ENCODE assay signal across 17 mouse cellular contexts in genomic region chr6:137773637-137774028, GRCm38 (mm10).
"Had no signal": no experiment of that assay in that cellular context is flagged by ENCODE, and none has a peak within 500 bp of the region (broad histone marks: within the 10 kb centered on the region; RNA-seq: fewer than 3 reads in every experiment).

No protein-coding gene starts in this region.

- H3K27me3 ChIP-seq: kidney, embryonic 15.5 days; limb, embryonic 12.5 days; limb, embryonic 15.5 days; lung, embryonic 15.5 days; megakaryocyte, embryonic 14.5 days; midbrain, embryonic 13.5 days had no signal

- H3K4me3 ChIP-seq: kidney, embryonic 15.5 days; limb, embryonic 12.5 days; limb, embryonic 15.5 days; lung, embryonic 15.5 days; megakaryocyte, embryonic 14.5 days; midbrain, embryonic 10.5 days; midbrain, embryonic 13.5 days had no signal

- H3K27ac ChIP-seq: kidney, embryonic 15.5 days; limb, embryonic 12.5 days; limb, embryonic 15.5 days; liver, embryonic 14.5 days; lung, embryonic 15.5 days; midbrain, embryonic 10.5 days; midbrain, embryonic 13.5 days had no signal

- H3K4me2 ChIP-seq: kidney, embryonic 15.5 days; limb, embryonic 12.5 days; limb, embryonic 15.5 days; lung, embryonic 15.5 days; midbrain, embryonic 13.5 days had no signal

- H3K36me3 ChIP-seq: kidney, embryonic 15.5 days; limb, embryonic 12.5 days; limb, embryonic 15.5 days; lung, embryonic 15.5 days; midbrain, embryonic 10.5 days; midbrain, embryonic 13.5 days had no signal

- DNase-seq: kidney, adult 11 months; kidney, adult 8-10 months; kidney, postnatal 10 days; kidney, postnatal 36 days; left cerebral cortex, postnatal 4 days; lung, adult 18-20 months; lung, postnatal 10 days; lung, postnatal 36 days; thymus, postnatal 25 days had no signal
